Mouse (Mus musculus): Measurements from ENCODE around the gene Cpne7. TPM values are rescaled to one million over a fixed set of nuclear protein-coding genes. Genes with fewer than 3 reads are reported as not detected.

The Cpne7 gene
- polyA plus RNA-seq, 1 experiment: not detected

- Histone ChIP-seq H3K27ac (ENCODE audit: insufficient read depth, low read depth, low read length) (no peak overlapping the region), H3K4me3 (ENCODE audit: insufficient read depth, low read depth, low read length) (no peak overlapping the region), H3K4me1 (ENCODE audit: control insufficient read depth, insufficient read depth, low read length) (no peaks in the 10 kb centered on the region)
- TF ChIP-seq CTCF (IDR thresholded peaks at IDR 0.05; ENCODE audit: insufficient read depth, low read depth, low read length): no peak
- 80% methylated on average over 5 of the region's 5 CpGs for WGBS
Measured at GRCm38 (mm10) chr8:123108953-123109352, 8.2 kb upstream of the Cpne7 start.

GRCm38 (mm10) chr8:123110649-123111048 is 6.5 kb upstream of the Cpne7 start:
- Histone ChIP-seq H3K4me3 (ENCODE audit: insufficient read depth, low read depth, low read length) (no peak overlapping the region), H3K27ac (ENCODE audit: insufficient read depth, low read depth, low read length) (no peak overlapping the region), H3K4me1 (ENCODE audit: control insufficient read depth, insufficient read depth, low read length) (no peaks in the 10 kb centered on the region)
- no peak for TF ChIP-seq POLR2A (IDR thresholded peaks at IDR 0.05; ENCODE audit: insufficient read depth, low read depth, low read length)
- no peak for TF ChIP-seq CTCF (IDR thresholded peaks at IDR 0.05; ENCODE audit: insufficient read depth, low read depth, low read length)
- 16% methylated on average over 4 of the region's 4 CpGs for WGBS

GRCm38 (mm10) chr8:123112892-123113291 is 4.3 kb upstream of the Cpne7 start:
- WGBS: 71% methylated on average over 9 of the region's 9 CpGs
- no peak overlapping the region for H3K4me3 ChIP-seq (ENCODE audit: insufficient read depth, low read depth, low read length)
- TF ChIP-seq POLR2A (IDR thresholded peaks at IDR 0.05; ENCODE audit: insufficient read depth, low read depth, low read length) (no peak), CTCF (IDR thresholded peaks at IDR 0.05; ENCODE audit: insufficient read depth, low read depth, low read length) (no peak)
- H3K27ac ChIP-seq (ENCODE audit: insufficient read depth, low read depth, low read length): no peak overlapping the region
- H3K4me1 ChIP-seq (ENCODE audit: control insufficient read depth, insufficient read depth, low read length): peaks cover 15% of the 10 kb centered on the region

GRCm38 (mm10) chr8:123113908-123114469 is 3.2 kb upstream of the Cpne7 start:
- peaks cover 18% of the 10 kb centered on the region for H3K4me1 ChIP-seq (ENCODE audit: control insufficient read depth, insufficient read depth, low read length)
- WGBS: 73% methylated on average over 2 of the region's 2 CpGs
- H3K27ac ChIP-seq (ENCODE audit: insufficient read depth, low read depth, low read length): no peak overlapping the region
- no peak overlapping the region for H3K4me3 ChIP-seq (ENCODE audit: insufficient read depth, low read depth, low read length)
- TF ChIP-seq CTCF (IDR thresholded peaks at IDR 0.05; ENCODE audit: insufficient read depth, low read depth, low read length) (no peak), POLR2A (IDR thresholded peaks at IDR 0.05; ENCODE audit: insufficient read depth, low read depth, low read length) (no peak)

- no peak for TF ChIP-seq CTCF (IDR thresholded peaks at IDR 0.05; ENCODE audit: insufficient read depth, low read depth, low read length)
- TF ChIP-seq POLR2A (IDR thresholded peaks at IDR 0.05; ENCODE audit: insufficient read depth, low read depth, low read length): no peak
- Histone ChIP-seq H3K4me1 (ENCODE audit: control insufficient read depth, insufficient read depth, low read length) (peaks cover 22% of the 10 kb centered on the region), H3K27ac (ENCODE audit: insufficient read depth, low read depth, low read length) (no peak overlapping the region), H3K4me3 (ENCODE audit: insufficient read depth, low read depth, low read length) (no peak overlapping the region)
- WGBS: 53% methylated on average over 3 of the region's 3 CpGs
Measured at GRCm38 (mm10) chr8:123114644-123115043, 2.5 kb upstream of the Cpne7 start.

DNA sequence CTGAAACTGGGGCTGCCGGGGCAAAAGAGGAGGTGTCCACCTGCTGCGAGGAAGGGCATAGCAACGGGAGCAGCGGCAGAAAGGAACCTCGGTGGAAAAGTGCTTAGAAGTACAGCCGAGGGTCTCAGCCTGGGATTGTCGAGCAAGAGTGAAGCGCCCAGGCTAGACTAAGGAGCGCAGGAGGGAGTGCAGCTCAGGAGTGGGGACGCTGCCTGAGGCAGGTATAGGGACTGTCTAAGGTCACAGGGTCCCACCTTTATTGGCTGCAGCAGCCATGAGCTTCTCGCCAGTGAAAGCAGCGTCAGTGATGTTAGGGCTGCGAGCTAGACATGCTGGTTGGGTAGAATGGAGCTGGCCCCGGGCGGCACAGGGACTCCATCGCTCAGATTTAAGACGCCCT is 570 bp downstream of the Cpne7 start:
- 4% methylated on average over 17 of the region's 17 CpGs for WGBS
- peak overlapping the region; percentile 52 for H3K4me3 ChIP-seq (ENCODE audit: insufficient read depth, low read depth, low read length)
- H3K4me1 ChIP-seq (ENCODE audit: control insufficient read depth, insufficient read depth, low read length): peaks cover 32% of the 10 kb centered on the region
- TF ChIP-seq POLR2A (IDR thresholded peaks at IDR 0.05; ENCODE audit: insufficient read depth, low read depth, low read length) (no peak), CTCF (IDR thresholded peaks at IDR 0.05; ENCODE audit: insufficient read depth, low read depth, low read length) (no peak)
- peak overlapping the region; percentile 18; the same call in 1 of the 2 replicates for H3K27ac ChIP-seq (ENCODE audit: insufficient read depth, low read depth, low read length)

DNA sequence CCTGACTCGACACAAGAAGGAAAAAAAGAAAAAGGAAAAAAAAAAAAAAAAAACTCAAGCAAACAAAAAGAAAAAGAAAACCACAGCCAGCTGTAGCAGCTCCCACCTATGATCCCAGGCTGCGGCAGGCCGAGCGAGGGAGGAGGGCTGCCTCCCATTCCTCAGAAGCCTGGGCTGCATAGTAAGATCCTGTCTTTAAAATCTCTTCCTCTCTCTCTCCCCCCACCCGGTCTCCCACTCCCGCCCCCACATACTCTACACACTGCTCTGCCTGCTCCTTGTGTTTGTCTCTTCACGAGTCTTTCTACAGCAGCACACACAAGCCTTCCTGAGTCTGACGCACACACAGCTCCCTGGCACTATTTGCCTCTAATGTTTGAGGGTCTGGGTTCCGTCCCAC is 4.9 kb downstream of the Cpne7 start:
- no peak for TF ChIP-seq CTCF (IDR thresholded peaks at IDR 0.05; ENCODE audit: insufficient read depth, low read depth, low read length)
- no peak for TF ChIP-seq POLR2A (IDR thresholded peaks at IDR 0.05; ENCODE audit: insufficient read depth, low read depth, low read length)
- Histone ChIP-seq H3K4me1 (ENCODE audit: control insufficient read depth, insufficient read depth, low read length) (peaks cover 40% of the 10 kb centered on the region), H3K27ac (ENCODE audit: insufficient read depth, low read depth, low read length) (peak overlapping the region; percentile 76), H3K4me3 (ENCODE audit: insufficient read depth, low read depth, low read length) (no peak overlapping the region)
- 28% methylated on average over 9 of the region's 9 CpGs for WGBS

DNA sequence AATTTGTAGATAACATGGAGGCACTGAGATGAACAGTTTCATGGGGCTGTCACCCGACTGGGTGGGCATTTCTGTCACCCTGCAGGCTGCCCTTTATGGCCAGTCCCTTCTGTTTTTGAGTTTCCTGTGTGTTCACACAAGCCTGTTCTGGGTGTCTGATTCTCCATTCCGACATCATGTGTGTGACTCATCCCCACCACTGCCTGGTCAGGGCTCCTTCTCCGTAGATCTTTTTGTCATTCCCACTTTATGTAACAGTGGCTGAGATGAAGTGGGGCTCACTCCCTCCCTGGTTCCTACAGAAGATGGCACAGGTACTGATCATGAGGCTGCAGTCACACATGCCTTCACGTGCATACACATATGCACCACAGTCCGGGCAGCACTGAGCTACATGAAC is 5.5 kb downstream of the Cpne7 start:
- peak overlapping the region; percentile 76 for H3K27ac ChIP-seq (ENCODE audit: insufficient read depth, low read depth, low read length)
- WGBS: 58% methylated on average over 5 of the region's 5 CpGs
- no peak overlapping the region for H3K4me3 ChIP-seq (ENCODE audit: insufficient read depth, low read depth, low read length)

GRCm38 (mm10) chr8:123126193-123126816 is 9.1 kb downstream of the Cpne7 start:
- WGBS: 24% methylated on average over 19 of the region's 19 CpGs
- TF ChIP-seq CTCF (IDR thresholded peaks at IDR 0.05; ENCODE audit: insufficient read depth, low read depth, low read length): no peak
- TF ChIP-seq POLR2A (IDR thresholded peaks at IDR 0.05; ENCODE audit: insufficient read depth, low read depth, low read length): no peak
- H3K4me3 ChIP-seq (ENCODE audit: insufficient read depth, low read depth, low read length): no peak overlapping the region
- H3K27ac ChIP-seq (ENCODE audit: insufficient read depth, low read depth, low read length): no peak overlapping the region
- H3K4me1 ChIP-seq (ENCODE audit: control insufficient read depth, insufficient read depth, low read length): peaks cover 23% of the 10 kb centered on the region

More for the DNA sequence above, 5.5 kb downstream of the Cpne7 start:
- H3K4me1 ChIP-seq (ENCODE audit: control insufficient read depth, insufficient read depth, low read length): peaks cover 33% of the 10 kb centered on the region
- TF ChIP-seq POLR2A (IDR thresholded peaks at IDR 0.05; ENCODE audit: insufficient read depth, low read depth, low read length) (no peak), CTCF (IDR thresholded peaks at IDR 0.05; ENCODE audit: insufficient read depth, low read depth, low read length) (no peak)
